ENCODE assay signal across 17 mouse cellular contexts in the genomic region with DNA sequence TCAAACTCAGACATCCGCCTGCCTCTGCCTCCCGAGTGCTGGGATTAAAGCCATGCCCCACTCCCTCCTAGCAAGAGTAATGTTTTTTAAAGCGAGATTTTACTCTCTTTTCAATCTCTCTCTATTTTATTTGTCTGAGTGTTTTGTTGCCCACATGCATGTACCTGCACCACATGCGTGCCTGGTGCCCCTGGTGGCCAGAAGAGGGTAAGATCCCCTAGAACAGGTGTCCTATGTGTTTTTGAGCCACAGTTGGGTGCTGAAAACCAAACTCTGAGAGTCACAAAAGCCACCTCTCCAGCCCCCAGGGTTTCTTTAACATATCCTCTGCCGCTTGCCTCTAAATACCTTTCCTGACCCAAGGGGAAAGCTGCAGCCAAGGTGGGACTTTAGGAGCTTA. TPM values are rescaled to one million over a fixed set of nuclear protein-coding genes. Genes with fewer than 3 reads are reported as not detected.
A peak's percentile ranks its signal among the peaks of the same experiment; 100 is the strongest.
DNase-seq lines count a peak whose midpoint lies in the region; ATAC-seq and TF ChIP-seq lines count a peak whose summit lies in the region.
"Had no signal": no experiment of that assay in that cellular context is flagged by ENCODE, and none has a peak within 500 bp of the region (broad histone marks: within the 10 kb centered on the region; RNA-seq: fewer than 3 reads in every experiment).

No protein-coding gene starts in this region.

- peak; percentile 52 for TF ChIP-seq CTCF in intestine, postnatal 0 days (IDR thresholded peaks at IDR 0.05; ENCODE audit: low read depth)
- TF ChIP-seq CTCF in MEL (IDR thresholded peaks at IDR 0.05 in 2 of 3, conservative IDR thresholded peaks at IDR 0.05 in 1 of 3; ENCODE audit: control insufficient read depth in 1 of 3, insufficient read depth in 1 of 3, low read depth in 2 of 3, low read length in 3 of 3, poor library complexity in 1 of 3, severe bottlenecking in 1 of 3), result peak; percentile 20 to 45 (median 40); a peak in 5 of 6 replicates
- peak; percentile 50 for TF ChIP-seq CTCF in stomach, postnatal 0 days (IDR thresholded peaks at IDR 0.05; ENCODE audit: low read depth)

- 91% methylated on average over 5 of the region's 5 CpGs for WGBS in intestine, postnatal 0 days
- 89% methylated on average over 5 of the region's 5 CpGs for WGBS in intestine, embryonic 15.5 days
- 89% methylated on average over 5 of the region's 5 CpGs for WGBS in midbrain, embryonic 11.5 days
- 91% methylated on average over 5 of the region's 5 CpGs for WGBS in midbrain, embryonic 10.5 days
- WGBS in stomach, postnatal 0 days, result 87% methylated on average over 5 of the region's 5 CpGs

- H3K79me2 ChIP-seq in MEL (ENCODE audit: control insufficient read depth, insufficient read depth, low read length, poor library complexity), result no peaks in the 10 kb centered on the region

- no peak overlapping the region for H3K9ac ChIP-seq in intestine, postnatal 0 days (ENCODE audit: low read depth, low read length)
- no peak overlapping the region for H3K9ac ChIP-seq in intestine, embryonic 15.5 days
- no peak overlapping the region for H3K9ac ChIP-seq in midbrain, embryonic 11.5 days (ENCODE audit: low read length)
- no peak overlapping the region for H3K9ac ChIP-seq in MEL (ENCODE audit: control insufficient read depth, low read depth, low read length, poor library complexity, severe bottlenecking)
- H3K9ac ChIP-seq in stomach, postnatal 0 days (ENCODE audit: low read length), result no peak overlapping the region
- H3K9ac ChIP-seq: limb, embryonic 13.5 days; midbrain, embryonic 12.5 days had no signal

- no peak overlapping the region for H3K4me3 ChIP-seq in intestine, postnatal 0 days (ENCODE audit: low read depth, low read length)
- H3K4me3 ChIP-seq in intestine, embryonic 15.5 days (replicated peaks), result no peak overlapping the region
- H3K4me3 ChIP-seq in midbrain, embryonic 11.5 days (ENCODE audit: low read depth, low read length), result no peak overlapping the region
- no peak overlapping the region for H3K4me3 ChIP-seq in midbrain, embryonic 10.5 days
- H3K4me3 ChIP-seq in MEL (ENCODE audit: control insufficient read depth in 1 of 2, insufficient read depth in 1 of 2, low read depth in 2 of 2, low read length in 2 of 2), result no peak overlapping the region
- no peak overlapping the region for H3K4me3 ChIP-seq in stomach, postnatal 0 days (ENCODE audit: low read depth, low read length)
- H3K4me3 ChIP-seq: heart, embryonic 10.5 days; limb, embryonic 13.5 days; midbrain, embryonic 12.5 days had no signal

- no peaks in the 10 kb centered on the region for H3K27me3 ChIP-seq in intestine, postnatal 0 days (replicated peaks; ENCODE audit: control insufficient read depth, insufficient read depth, low read length)
- no peaks in the 10 kb centered on the region for H3K27me3 ChIP-seq in intestine, embryonic 15.5 days (replicated peaks)
- H3K27me3 ChIP-seq in midbrain, embryonic 11.5 days (ENCODE audit: control insufficient read depth, insufficient read depth, low read length), result no peaks in the 10 kb centered on the region
- H3K27me3 ChIP-seq in midbrain, embryonic 10.5 days (ENCODE audit: low read depth, poor library complexity, severe bottlenecking), result no peaks in the 10 kb centered on the region
- no peaks in the 10 kb centered on the region for H3K27me3 ChIP-seq in MEL (ENCODE audit: control insufficient read depth in 1 of 2, insufficient read depth in 2 of 2, low read length in 2 of 2)
- no peaks in the 10 kb centered on the region for H3K27me3 ChIP-seq in stomach, postnatal 0 days (ENCODE audit: control insufficient read depth, insufficient read depth, low read length)
- H3K27me3 ChIP-seq: limb, embryonic 13.5 days; midbrain, embryonic 12.5 days had no signal

- no peaks in the 10 kb centered on the region for H3K9me3 ChIP-seq in intestine, postnatal 0 days (ENCODE audit: control insufficient read depth)
- H3K9me3 ChIP-seq in intestine, embryonic 15.5 days, result no peaks in the 10 kb centered on the region
- no peaks in the 10 kb centered on the region for H3K9me3 ChIP-seq in midbrain, embryonic 11.5 days (ENCODE audit: control insufficient read depth, low read length)
- H3K9me3 ChIP-seq in midbrain, embryonic 10.5 days (replicated peaks), result no peaks in the 10 kb centered on the region
- H3K9me3 ChIP-seq in MEL (replicated peaks; ENCODE audit: insufficient read depth, low read length), result no peaks in the 10 kb centered on the region
- no peaks in the 10 kb centered on the region for H3K9me3 ChIP-seq in stomach, postnatal 0 days (ENCODE audit: control insufficient read depth, low read length)
- H3K9me3 ChIP-seq: heart, embryonic 10.5 days; limb, embryonic 13.5 days; midbrain, embryonic 12.5 days had no signal

- TF ChIP-seq POLR2A in MEL (IDR thresholded peaks at IDR 0.05; ENCODE audit: control insufficient read depth in 1 of 2, insufficient read depth in 1 of 2, low read depth in 1 of 2, low read length in 2 of 2, poor library complexity in 1 of 2), result no peak

- H3K4me2 ChIP-seq in intestine, postnatal 0 days (replicated peaks; ENCODE audit: low read depth), result no peak overlapping the region
- no peak overlapping the region for H3K4me2 ChIP-seq in intestine, embryonic 15.5 days (replicated peaks)
- no peak overlapping the region for H3K4me2 ChIP-seq in midbrain, embryonic 11.5 days
- H3K4me2 ChIP-seq in stomach, postnatal 0 days (replicated peaks; ENCODE audit: low read depth), result no peak overlapping the region
- H3K4me2 ChIP-seq: limb, embryonic 13.5 days; midbrain, embryonic 12.5 days had no signal

- no peak for ATAC-seq in intestine, postnatal 0 days
- ATAC-seq in intestine, embryonic 15.5 days, result no peak
- no peak for ATAC-seq in midbrain, embryonic 11.5 days (ENCODE audit: low FRiP score)
- ATAC-seq in stomach, postnatal 0 days (ENCODE audit: low FRiP score, low TSS enrichment), result no peak
- ATAC-seq: hindbrain, embryonic 16.5 days had no signal

- H3K36me3 ChIP-seq in intestine, postnatal 0 days (ENCODE audit: control insufficient read depth, insufficient read depth), result no peaks in the 10 kb centered on the region
- H3K36me3 ChIP-seq in intestine, embryonic 15.5 days, result no peaks in the 10 kb centered on the region
- no peaks in the 10 kb centered on the region for H3K36me3 ChIP-seq in midbrain, embryonic 11.5 days (ENCODE audit: control insufficient read depth, insufficient read depth, low read length)
- H3K36me3 ChIP-seq in midbrain, embryonic 10.5 days, result no peaks in the 10 kb centered on the region
- H3K36me3 ChIP-seq in MEL (ENCODE audit: control insufficient read depth in 1 of 2, insufficient read depth in 2 of 2, low read length in 2 of 2), result no peaks in the 10 kb centered on the region
- no peaks in the 10 kb centered on the region for H3K36me3 ChIP-seq in stomach, postnatal 0 days (ENCODE audit: control insufficient read depth, insufficient read depth, low read length)
- H3K36me3 ChIP-seq: heart, embryonic 10.5 days had no signal

- peak; percentile 80 for DNase-seq in midbrain, embryonic 11.5 days (ENCODE audit: low spot score, missing footprints)
- no peak for DNase-seq in midbrain, embryonic 10.5 days (ENCODE audit: low spot score)
- peak; percentile 19 for DNase-seq in MEL (ENCODE audit: low read depth, low spot score)
- no peak for DNase-seq in stomach, postnatal 0 days (ENCODE audit: low spot score)
- DNase-seq in urinary bladder, adult 18-20 months (ENCODE audit: low spot score in 2 of 2), result no peak
- no peak for DNase-seq in yolk sac, embryonic 10.5 days (ENCODE audit: low spot score)
- DNase-seq: adrenal gland, adult 8-10 months; cerebellum, postnatal 10 days; gastrocnemius, postnatal 10 days; kidney, adult 9 months; lung, postnatal 10 days had no signal

- TF ChIP-seq EP300 in MEL (IDR thresholded peaks at IDR 0.05; ENCODE audit: low read depth in 1 of 2, low read length in 2 of 2), result no peak
- no peak for TF ChIP-seq EP300 in stomach, postnatal 0 days (optimal IDR thresholded peaks at IDR 0.05)

- no peaks in the 10 kb centered on the region for H3K4me1 ChIP-seq in intestine, postnatal 0 days (replicated peaks; ENCODE audit: control insufficient read depth, insufficient read depth, low read length)
- 0 out of 2 replicates have a peak, but pooled peaks cover 3% of the 10 kb centered on the region for H3K4me1 ChIP-seq in intestine, embryonic 15.5 days (replicated peaks)
- no peaks in the 10 kb centered on the region for H3K4me1 ChIP-seq in midbrain, embryonic 11.5 days (ENCODE audit: control insufficient read depth, insufficient read depth, low read length)
- H3K4me1 ChIP-seq in midbrain, embryonic 10.5 days, result peaks cover 10% of the 10 kb centered on the region
- no peaks in the 10 kb centered on the region for H3K4me1 ChIP-seq in MEL (ENCODE audit: control insufficient read depth in 1 of 2, insufficient read depth in 2 of 2, low read length in 2 of 2)
- no peaks in the 10 kb centered on the region for H3K4me1 ChIP-seq in stomach, postnatal 0 days (replicated peaks; ENCODE audit: control insufficient read depth, insufficient read depth)
- H3K4me1 ChIP-seq: limb, embryonic 13.5 days had no signal

- peak; percentile 9 for TF ChIP-seq RAD21 in MEL (IDR thresholded peaks at IDR 0.05; ENCODE audit: low read depth, low read length)

- no peak overlapping the region for H3K27ac ChIP-seq in intestine, postnatal 0 days (ENCODE audit: low read depth, low read length)
- no peak overlapping the region for H3K27ac ChIP-seq in intestine, embryonic 15.5 days
- H3K27ac ChIP-seq in midbrain, embryonic 11.5 days (ENCODE audit: low read depth, low read length), result no peak overlapping the region
- H3K27ac ChIP-seq in midbrain, embryonic 10.5 days (replicated peaks), result no peak overlapping the region
- H3K27ac ChIP-seq in MEL (ENCODE audit: control insufficient read depth, low read depth, low read length), result no peak overlapping the region
- no peak overlapping the region for H3K27ac ChIP-seq in stomach, postnatal 0 days (replicated peaks)
- H3K27ac ChIP-seq: heart, embryonic 10.5 days; limb, embryonic 13.5 days; midbrain, embryonic 12.5 days had no signal

TF ChIP-seq in MEL, 35 proteins besides CTCF, POLR2A, EP300 and RAD21 (continues in another document):
- TF ChIP-seq MYC (IDR thresholded peaks at IDR 0.05; ENCODE audit: low read depth, low read length) (no peak), ELF1 (IDR thresholded peaks at IDR 0.05; ENCODE audit: low read depth, low read length) (no peak), USF1 (IDR thresholded peaks at IDR 0.05; ENCODE audit: low read depth, low read length) (no peak), GATA1 (IDR thresholded peaks at IDR 0.05; ENCODE audit: low read depth, low read length) (no peak), TBP (IDR thresholded peaks at IDR 0.05; ENCODE audit: low read depth, low read length) (no peak)

RNA-seq across cellular contexts. Expression of a gene that starts 10.3 kb away (rescaled TPM):
- 7.5 and 8.1 TPM in 2 replicates for polyA plus RNA-seq in intestine, postnatal 0 days (2015; fragmentation: Nextera tagmentation; extraction: Ambion mirVana)
- polyA plus RNA-seq in intestine, embryonic 15.5 days (2015; fragmentation: Nextera tagmentation; extraction: Ambion mirVana), result 7.1 TPM in 2 replicates
- 2.2 and 2.7 TPM in 2 replicates for polyA plus RNA-seq in midbrain, embryonic 11.5 days (2014; fragmentation: Nextera tagmentation; extraction: Ambion mirVana)
- 4.6 and 4.8 TPM in 2 replicates for polyA plus RNA-seq in midbrain, embryonic 10.5 days (2016; fragmentation: Nextera tagmentation; extraction: Ambion mirVana)
- total RNA-seq in MEL (2012; rRNA removed), result 0.03 and 0.19 TPM in 2 replicates
- polyA plus RNA-seq in MEL (2012; ENCODE audit: insufficient read depth in 1 of 2, insufficient read length in 2 of 2, low read depth in 1 of 2, low replicate concordance in 2 of 2, missing spikeins in 1 of 2), result 1 to 10 TPM in 1 of 2 experiments, not detected in 1; 3.0 TPM
- 2.9 and 3.6 TPM in 2 replicates for polyA plus RNA-seq in stomach, postnatal 0 days (2015; fragmentation: Nextera tagmentation; extraction: Ambion mirVana)

Comparison
In these comparisons a context has a peak if more than half of its experiments do, and no peak if none do; other contexts are left out.
1. DNase-seq: peak in midbrain, embryonic 11.5 days (single experiment) and MEL (single experiment); none in midbrain, embryonic 10.5 days (single experiment), stomach, postnatal 0 days (single experiment), urinary bladder, adult 18-20 months (0 of 2) and yolk sac, embryonic 10.5 days (single experiment).
2. Peak in every context shown above with its lines, with median percentiles within 50 percentile points of each other: CTCF ChIP-seq.